Comparison of ENCODE assay signal across 21 mouse cellular contexts in the genomic region with DNA sequence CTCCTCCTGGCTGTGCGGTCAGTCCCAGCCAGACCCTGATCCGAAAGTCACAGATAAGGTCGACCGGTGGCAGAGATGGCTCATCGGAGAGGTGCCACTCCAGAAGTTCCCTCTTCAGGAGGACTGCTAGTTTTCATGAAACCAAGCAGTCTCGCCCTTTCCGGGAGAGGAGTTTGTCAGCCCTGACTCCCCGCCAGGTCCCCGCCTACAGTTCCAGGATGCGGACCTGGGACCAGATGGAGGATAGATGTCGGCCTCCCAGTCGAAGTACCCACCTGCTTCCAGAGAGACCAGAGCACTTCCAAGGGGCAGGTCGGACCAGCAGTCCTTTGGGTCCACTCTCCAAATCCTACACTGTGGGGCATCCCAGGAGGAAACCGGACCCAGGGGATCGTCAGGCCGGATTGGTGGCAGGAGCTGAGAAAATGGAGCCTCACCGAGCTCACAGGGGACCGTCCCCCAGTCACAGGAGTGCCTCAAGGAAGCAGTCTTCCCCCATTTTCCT. TPM values are rescaled to one million over a fixed set of nuclear protein-coding genes. Genes with fewer than 3 reads are reported as not detected.
DNase-seq lines count a peak whose midpoint lies in the region; ATAC-seq and TF ChIP-seq lines count a peak whose summit lies in the region.
"Had no signal": no experiment of that assay in that cellular context is flagged by ENCODE, and none has a peak within 500 bp of the region (broad histone marks: within the 10 kb centered on the region; RNA-seq: fewer than 3 reads in every experiment).

No protein-coding gene starts in this region.

- no peak overlapping the region for H3K4me2 ChIP-seq in lung, postnatal 0 days (replicated peaks; ENCODE audit: low read depth, low read length)
- H3K4me2 ChIP-seq: heart, embryonic 15.5 days; midbrain, embryonic 15.5 days had no signal

- H3K27ac ChIP-seq in heart, embryonic 10.5 days, result no peak overlapping the region
- no peak overlapping the region for H3K27ac ChIP-seq in ES-E14 (ENCODE audit: insufficient read depth, low read depth, low read length, poor library complexity, severe bottlenecking)
- peak overlapping the region; percentile 52 for H3K27ac ChIP-seq in lung, postnatal 0 days (ENCODE audit: low read length)
- H3K27ac ChIP-seq: hindbrain, postnatal 0 days; liver, embryonic 14.5 days; midbrain, embryonic 15.5 days; stomach, postnatal 0 days had no signal

- TF ChIP-seq CTCF in lung, postnatal 0 days (IDR thresholded peaks at IDR 0.05), result no peak

- WGBS in heart, embryonic 10.5 days, result 75% methylated on average over 18 of the region's 18 CpGs
- 78% methylated on average over 18 of the region's 18 CpGs for WGBS in lung, postnatal 0 days

- H3K9ac ChIP-seq in ES-E14 (ENCODE audit: insufficient read depth, low read depth, low read length, poor library complexity, severe bottlenecking), result no peak overlapping the region
- H3K9ac ChIP-seq in lung, postnatal 0 days (replicated peaks; ENCODE audit: low read depth), result no peak overlapping the region
- H3K9ac ChIP-seq: heart, embryonic 15.5 days; liver, embryonic 14.5 days; midbrain, embryonic 15.5 days had no signal

- in situ Hi-C loops in ES-E14 (cut with MboI; ENCODE audit: low sequenced_read_pairs in 2 of 2, unreplicated experiment in 2 of 2), result no loop called here

- no peak overlapping the region for H3K4me3 ChIP-seq in heart, embryonic 10.5 days
- peak overlapping the region; percentile 21 to 27; a peak in 2 of 4 replicates for H3K4me3 ChIP-seq in ES-E14 (ENCODE audit: insufficient read depth in 1 of 2, low read depth in 1 of 2, low read length in 2 of 2, poor library complexity in 1 of 2, severe bottlenecking in 1 of 2)
- H3K4me3 ChIP-seq in lung, postnatal 0 days (ENCODE audit: low read depth, low read length), result no peak overlapping the region
- H3K4me3 ChIP-seq: heart, embryonic 15.5 days; midbrain, embryonic 15.5 days had no signal

- H3K27me3 ChIP-seq in heart, embryonic 10.5 days (ENCODE audit: insufficient read depth, poor library complexity, severe bottlenecking), result no peaks in the 10 kb centered on the region
- no peaks in the 10 kb centered on the region for H3K27me3 ChIP-seq in lung, postnatal 0 days (replicated peaks; ENCODE audit: insufficient read depth, low read length)
- H3K27me3 ChIP-seq: heart, embryonic 15.5 days; midbrain, embryonic 15.5 days had no signal

- H3K4me1 ChIP-seq in heart, embryonic 10.5 days, result peaks cover 25% of the 10 kb centered on the region
- peaks cover 0 to 3% of the 10 kb centered on the region in 2 experiments; a peak in 1 of 4 replicates for H3K4me1 ChIP-seq in ES-E14 (ENCODE audit: control insufficient read depth in 2 of 2, insufficient read depth in 2 of 2, low read length in 2 of 2, poor library complexity in 1 of 2)
- H3K4me1 ChIP-seq in lung, postnatal 0 days (ENCODE audit: insufficient read depth, low read depth, low read length), result 0 out of 2 replicates have a peak, but pooled peaks cover 2% of the 10 kb centered on the region
- H3K4me1 ChIP-seq: midbrain, embryonic 15.5 days had no signal

- H3K36me3 ChIP-seq in heart, embryonic 10.5 days, result peaks cover 17% of the 10 kb centered on the region
- H3K36me3 ChIP-seq in ES-E14 (ENCODE audit: control insufficient read depth, insufficient read depth, low read length, poor library complexity, severe bottlenecking), result no peaks in the 10 kb centered on the region; the same call in 1 of the 2 replicates
- H3K36me3 ChIP-seq in lung, postnatal 0 days (ENCODE audit: insufficient read depth, low read length), result no peaks in the 10 kb centered on the region
- H3K36me3 ChIP-seq: heart, embryonic 15.5 days; midbrain, embryonic 15.5 days had no signal

- 0 out of 2 replicates have a peak, but pooled peaks cover 1% of the 10 kb centered on the region for H3K9me3 ChIP-seq in heart, embryonic 10.5 days
- H3K9me3 ChIP-seq in ES-E14 (ENCODE audit: control insufficient read depth, insufficient read depth, low read depth, low read length), result no peaks in the 10 kb centered on the region
- no peaks in the 10 kb centered on the region for H3K9me3 ChIP-seq in lung, postnatal 0 days (ENCODE audit: low read length)
- H3K9me3 ChIP-seq: heart, embryonic 15.5 days; midbrain, embryonic 15.5 days had no signal

- DNase-seq in heart, adult 11 months, result peak; percentile 91
- no peak for DNase-seq in heart, embryonic 10.5 days (ENCODE audit: low spot score)
- DNase-seq in 3134 (ENCODE audit: extremely low read depth, insufficient read length, low spot score) (peak; percentile 6), ES-E14 (ENCODE audit: low read depth, low spot score) (no peak)
- DNase-seq in lung, postnatal 0 days (ENCODE audit: low spot score), result no peak
- DNase-seq in layer of hippocampus, postnatal 14 days (ENCODE audit: low spot score in 2 of 2), result no peak
- DNase-seq in cerebellum, adult 11-12 months, result no peak
- DNase-seq: adrenal gland, postnatal 36 days; kidney, adult 2 months; kidney, postnatal 25 days; layer of hippocampus, postnatal 36 days; right cerebral cortex, adult 18-20 months; spleen, adult 18-20 months; thymus, postnatal 4 days had no signal

- TF ChIP-seq EP300 in lung, postnatal 0 days (IDR thresholded peaks at IDR 0.05), result no peak

- no peak for ATAC-seq in lung, postnatal 0 days
- ATAC-seq: hindbrain, postnatal 0 days; midbrain, embryonic 15.5 days had no signal

TF ChIP-seq in ES-E14, 5 proteins besides CTCF, POLR2A, EP300 and RAD21:
- no peak for TF ChIP-seq CHD2 (IDR thresholded peaks at IDR 0.05; ENCODE audit: low read depth, low read length)
- no peak for TF ChIP-seq ZC3H11A (IDR thresholded peaks at IDR 0.05; ENCODE audit: borderline replicate concordance, low read depth, low read length)
- TF ChIP-seq MAFK (IDR thresholded peaks at IDR 0.05; ENCODE audit: insufficient read depth, low read depth, low read length), result no peak
- TF ChIP-seq ZNF384 (IDR thresholded peaks at IDR 0.05; ENCODE audit: low read depth, low read length), result no peak
- TF ChIP-seq HCFC1 (IDR thresholded peaks at IDR 0.05; ENCODE audit: borderline replicate concordance, insufficient read depth, low read length), result no peak
TF ChIP-seq in ES-E14: peak in this region for 0.

RNA-seq across cellular contexts. Expression of gene Tpte, which starts 24.2 kb away (rescaled TPM):
- not detected in 2 replicates for polyA plus RNA-seq in heart, embryonic 10.5 days (2016; fragmentation: Nextera tagmentation; extraction: Ambion mirVana)
- not detected in 2 replicates for total RNA-seq in ES-E14 (2012; rRNA removed)
- polyA plus RNA-seq in lung, postnatal 0 days (2015; fragmentation: Nextera tagmentation; extraction: Ambion mirVana), result not detected in 2 replicates
- total RNA-seq in layer of hippocampus, postnatal 14 days (2021), result not detected
- total RNA-seq: adrenal gland, postnatal 36 days; hindbrain, postnatal 0 days; layer of hippocampus, postnatal 36 days; megakaryocyte, adult 5-6 weeks had no signal
- polyA plus RNA-seq: heart, embryonic 15.5 days; hindbrain, postnatal 0 days; kidney, adult 2 months; limb, embryonic 11.5 days; liver, embryonic 14.5 days; midbrain, embryonic 15.5 days; stomach, postnatal 0 days had no signal

RNA-seq across cellular contexts. Expression of gene Thsd1, which starts 31.9 kb away (rescaled TPM):
- polyA plus RNA-seq in heart, embryonic 10.5 days (2016; fragmentation: Nextera tagmentation; extraction: Ambion mirVana), result 12.2 and 15.4 TPM in 2 replicates
- total RNA-seq in ES-E14 (2012; rRNA removed), result 3.6 and 5.4 TPM in 2 replicates
- polyA plus RNA-seq in lung, postnatal 0 days (2015; fragmentation: Nextera tagmentation; extraction: Ambion mirVana), result 32.0 and 33.3 TPM in 2 replicates
- 1 to 10 TPM; 5.3 to 6.0 TPM for total RNA-seq in layer of hippocampus, postnatal 14 days (2021)

Comparison
In these comparisons a context has a peak if more than half of its experiments do, and no peak if none do; other contexts are left out.
1. DNase-seq: peak in heart, adult 11 months (single experiment) and 3134 (single experiment); none in heart, embryonic 10.5 days (single experiment), ES-E14 (single experiment), lung, postnatal 0 days (single experiment), layer of hippocampus, postnatal 14 days (0 of 2) and cerebellum, adult 11-12 months (single experiment).
2. H3K4me3 ChIP-seq: peak in ES-E14 (2 of 2); none in heart, embryonic 10.5 days (single experiment) and lung, postnatal 0 days (single experiment).